Comparison of ENCODE assay signal across 19 mouse cellular contexts in the genomic region with DNA sequence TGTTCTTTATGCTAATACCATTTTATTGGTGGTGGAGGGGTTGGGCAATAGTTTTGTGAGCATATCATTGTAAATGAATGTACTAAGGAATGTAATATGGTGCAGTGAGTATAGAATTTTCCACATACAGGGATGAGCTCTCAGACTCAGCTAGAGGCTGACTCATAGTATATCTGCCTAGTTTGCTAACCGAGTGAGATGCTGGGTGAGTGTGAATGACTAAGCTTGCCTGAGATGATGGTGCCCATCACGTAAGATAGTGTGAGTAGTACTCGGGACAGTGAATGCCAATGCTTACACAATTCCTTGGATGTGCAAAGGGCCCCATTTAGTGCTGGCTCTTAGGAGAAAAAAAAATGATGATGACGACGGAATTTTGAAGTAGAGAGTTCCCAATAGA.
"Had no signal": no experiment of that assay in that cellular context is flagged by ENCODE, and none has a peak within 500 bp of the region (broad histone marks: within the 10 kb centered on the region; RNA-seq: fewer than 3 reads in every experiment).

No protein-coding gene starts in this region.

- ATAC-seq: liver, postnatal 0 days; lung, postnatal 0 days; midbrain, embryonic 16.5 days had no signal

- H3K27me3 ChIP-seq: liver, embryonic 15.5 days; lung, embryonic 15.5 days; megakaryocyte, embryonic 14.5 days; midbrain, embryonic 12.5 days; neural tube, embryonic 13.5 days; neural tube, embryonic 15.5 days had no signal

- DNase-seq: liver, postnatal 0 days; lung, adult 2 months; lung, postnatal 14 days; lung, postnatal 36 days; midbrain, embryonic 14.5 days; retina, postnatal 1 day; right cerebral cortex, postnatal 14 days; spleen, adult 18-20 months; thymus, adult 2 months; thymus, postnatal 25 days; thymus, postnatal 4 days had no signal
